Mouse (Mus musculus) lung, embryonic 14.5 days (tissue): ENCODE measurements around the gene Uhrf1bp1. TPM values are rescaled to one million over a fixed set of nuclear protein-coding genes. Genes with fewer than 3 reads are reported as not detected.

Source experiments
- ATAC-seq: fragments of 200-750 bp; cut with Nextera tagmentation; 2 replicates; pipeline ENCODE4 v1.8.0; 2017; ENCODE audit warnings: mild to moderate bottlenecking, moderate TSS enrichment, moderate library complexity; ENCODE audit not compliant: insufficient read depth
- DNase-seq: peaks from one replicate; pipeline ENCODE4 v3.0.0-alpha.2; 2015
- H3K27ac ChIP-seq: fragments of 300-500 bp; sonication (generic); 2 replicates; pipeline ENCODE4 v1.5.1; 2014; ENCODE audit warnings: low read depth, mild to moderate bottlenecking, moderate library complexity
- H3K27me3 ChIP-seq: fragments of 300-500 bp; sonication (generic); 2 replicates; pipeline ENCODE4 v1.6.1; 2014; ENCODE audit warnings: low read length, control low read depth; ENCODE audit not compliant: insufficient read depth
- H3K36me3 ChIP-seq: fragments of 300-500 bp; sonication (generic); 2 replicates; pipeline ENCODE4 v1.6.1; 2014; ENCODE audit warnings: control low read depth; ENCODE audit not compliant: insufficient read depth
- H3K4me1 ChIP-seq: fragments of 300-500 bp; sonication (generic); 2 replicates; pipeline ENCODE4 v1.6.1; 2014; ENCODE audit warnings: antibody characterized with exemption, control low read depth; ENCODE audit not compliant: insufficient read depth
- H3K4me2 ChIP-seq: fragments of 300-500 bp; sonication (generic); 2 replicates; pipeline ENCODE4 v1.6.1; 2014; ENCODE audit warnings: mild to moderate bottlenecking
- H3K4me3 ChIP-seq: fragments of 300-500 bp; sonication (generic); 2 replicates; pipeline ENCODE4 v1.5.1; 2014; ENCODE audit warnings: low read depth, low read length
- H3K9ac ChIP-seq: fragments of 300-500 bp; sonication (generic); 2 replicates; pipeline ENCODE4 v1.6.1; 2014
- H3K9me3 ChIP-seq: fragments of 300-500 bp; sonication (generic); 2 replicates; pipeline ENCODE4 v1.6.1; 2016; ENCODE audit warnings: low read depth, low read length, control low read depth
- CTCF ChIP-seq: IDR thresholded peaks from 2 replicates; pipeline ENCODE4 v1.5.1; 2016; ENCODE audit warnings: antibody characterized with exemption, low read depth
- WGBS: fragments of 180-500 bp; shearing (Covaris S2); extraction: QIAGEN DNeasy Blood & Tissue Kit; methylation state at CpG from one replicate; pipeline ENCODE4 v1.1.7; 2014; 5-methylcytosine and 5-hydroxymethylcytosine counted together
- polyA plus RNA-seq: library from polyadenylated mRNA; unstranded; fragments of >200 nt; fragmentation: Nextera tagmentation; extraction: Ambion mirVana; gene quantifications from 2 replicates; pipeline ENCODE4 v1.2.1, GENCODE M21; 2014

Uhrf1bp1 gene
- polyA plus RNA-seq, 1 experiment from 2014 or later: 8.0 TPM

DNA sequence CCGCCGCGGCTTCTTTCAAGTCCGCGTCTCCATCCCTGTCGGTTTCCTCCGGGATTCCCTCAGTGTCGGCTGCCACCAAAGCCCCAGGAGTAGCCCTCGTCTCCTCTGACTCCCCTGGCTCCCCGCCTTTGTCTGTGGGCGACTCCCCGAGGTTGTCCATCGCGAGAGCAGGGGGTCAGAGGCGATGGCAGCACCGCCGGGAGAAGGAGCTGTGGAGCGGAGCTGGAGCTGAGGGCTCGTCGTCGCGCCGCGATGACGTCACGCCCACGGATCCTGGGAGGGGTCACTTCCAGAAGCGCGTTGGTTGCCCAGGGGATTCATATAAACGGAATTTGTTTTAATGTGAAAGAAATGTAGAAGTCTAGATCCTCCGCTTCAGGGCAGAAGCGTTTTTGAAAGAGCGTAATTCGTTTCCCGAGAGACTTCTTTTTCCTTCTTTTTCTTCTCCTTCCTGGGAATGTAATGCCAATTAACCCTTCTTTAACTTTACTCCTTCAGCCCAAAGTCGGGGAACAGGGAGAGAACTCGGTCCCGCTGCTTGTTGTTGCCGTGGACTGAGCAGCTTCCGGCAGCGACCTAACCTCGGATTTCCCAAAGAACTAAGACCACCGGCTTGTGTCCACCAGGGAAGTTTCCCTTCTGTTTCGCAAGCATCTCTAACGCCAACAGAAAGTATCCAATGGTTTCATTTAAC, 51.4 kb downstream of the Uhrf1bp1 start:
- peaks cover 19% of the 10 kb centered on the region for H3K36me3 ChIP-seq
- H3K4me1 ChIP-seq: peaks cover 3% of the 10 kb centered on the region; the same call in 1 of the 2 replicates
- peak overlapping the region; percentile 89 for H3K27ac ChIP-seq
- WGBS: under 1% methylated on average over 45 of the region's 45 CpGs
- ATAC-seq (peak; percentile 32; the same call in 1 of the 2 replicates), DNase-seq (peak; percentile 98)
- H3K4me2 ChIP-seq: peak overlapping the region; percentile 72
- peak; percentile 45; the same call in 1 of the 2 replicates for TF ChIP-seq CTCF
- H3K9ac ChIP-seq: peak overlapping the region; percentile 90
- H3K4me3 ChIP-seq: peak overlapping the region; percentile 93
- no peaks in the 10 kb centered on the region for H3K27me3 ChIP-seq
- H3K9me3 ChIP-seq: no peaks in the 10 kb centered on the region

GRCm38 (mm10) chr17:27908206-27908887, 52.1 kb downstream of the Uhrf1bp1 start:
- H3K9me3 ChIP-seq: no peaks in the 10 kb centered on the region
- WGBS: under 1% methylated on average over 12 of the region's 12 CpGs
- peak overlapping the region; percentile 90 for H3K9ac ChIP-seq
- DNase-seq: peak; percentile 53
- peak; percentile 63; the same call in 1 of the 2 replicates for TF ChIP-seq CTCF
- H3K27me3 ChIP-seq: no peaks in the 10 kb centered on the region
- peaks cover 17% of the 10 kb centered on the region for H3K36me3 ChIP-seq
- peak overlapping the region; percentile 89 for H3K27ac ChIP-seq
- ATAC-seq: no peak
- peak overlapping the region; percentile 93 for H3K4me3 ChIP-seq
- peaks cover 3% of the 10 kb centered on the region; the same call in 1 of the 2 replicates for H3K4me1 ChIP-seq
- H3K4me2 ChIP-seq: peak overlapping the region; percentile 72

- Histone ChIP-seq H3K4me2 (peak within 1 kb of the TSS; percentile 72), H3K4me3 (peak within 1 kb of the TSS; percentile 93), H3K36me3 (peaks cover 18% of the 10 kb centered on the region; the same call in 1 of the 2 replicates), H3K27ac (peak within 1 kb of the TSS; percentile 89), H3K9ac (peak within 1 kb of the TSS; percentile 90), H3K27me3 (no peaks in the 10 kb centered on the region), H3K9me3 (no peaks in the 10 kb centered on the region), H3K4me1 (peaks cover 3% of the 10 kb centered on the region; the same call in 1 of the 2 replicates)
- TF ChIP-seq CTCF: no peak; the same call in 1 of the 2 replicates
- under 1% methylated on average over 78 of the region's 78 CpGs for WGBS
- ATAC-seq (peak; percentile 84), DNase-seq (peak; percentile 89)
Measured at GRCm38 (mm10) chr17:27908888-27909621, 52.8 kb downstream of the Uhrf1bp1 start, which contains the start of gene Anks1. Anks1 (plus strand) TSS chr17:27909306.

- ATAC-seq (peak; percentile 36), DNase-seq (peak; percentile 59)
- Histone ChIP-seq H3K9ac (peak within 1 kb of the TSS; percentile 90), H3K27me3 (no peaks in the 10 kb centered on the region), H3K27ac (peak within 1 kb of the TSS; percentile 89), H3K4me2 (peak within 1 kb of the TSS; percentile 72), H3K9me3 (no peaks in the 10 kb centered on the region), H3K4me1 (peaks cover 3% of the 10 kb centered on the region; the same call in 1 of the 2 replicates), H3K36me3 (peaks cover 17% of the 10 kb centered on the region; the same call in 1 of the 2 replicates), H3K4me3 (peak within 1 kb of the TSS; percentile 93)
- TF ChIP-seq CTCF: 0 out of 2 replicates have a peak, but pooled peaks have one; percentile 17
- WGBS: 1% methylated on average over 53 of the region's 53 CpGs
Measured at GRCm38 (mm10) chr17:27909622-27910500, 53.6 kb downstream of the Uhrf1bp1 start, which contains the start of gene Taf11. Taf11 (minus strand) TSS chr17:27909844.

DNA sequence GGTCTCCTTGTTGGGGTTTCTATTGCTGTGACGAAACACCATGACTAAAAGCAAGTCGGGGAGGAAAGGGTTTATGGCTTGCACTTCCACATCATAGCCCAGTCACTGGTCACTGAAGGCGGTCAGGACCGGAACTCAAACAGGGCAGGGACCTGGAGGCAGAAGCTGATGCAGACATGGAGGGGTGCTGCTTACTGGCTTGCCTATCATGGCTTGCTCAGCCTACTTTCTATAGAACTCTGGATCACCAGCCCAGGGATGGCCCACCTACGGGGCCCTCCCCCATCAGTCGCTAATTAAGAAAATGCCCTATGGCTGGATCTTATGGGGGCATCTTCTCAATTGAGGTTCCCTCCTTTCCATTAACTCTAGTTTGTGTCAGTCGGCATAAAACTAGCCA, 55.1 kb downstream of the Uhrf1bp1 start:
- WGBS: 92% methylated on average over 7 of the region's 7 CpGs
- peak overlapping the region; percentile 72 for H3K4me2 ChIP-seq
- no peak overlapping the region for H3K27ac ChIP-seq
- H3K4me3 ChIP-seq: no peak overlapping the region
- peaks cover 11% of the 10 kb centered on the region; the same call in 1 of the 2 replicates for H3K36me3 ChIP-seq
- no peak for ATAC-seq
- TF ChIP-seq CTCF: no peak
- peaks cover 3% of the 10 kb centered on the region; the same call in 1 of the 2 replicates for H3K4me1 ChIP-seq
- no peaks in the 10 kb centered on the region for H3K9me3 ChIP-seq
- no peak for DNase-seq
- no peak overlapping the region for H3K9ac ChIP-seq
- H3K27me3 ChIP-seq: no peaks in the 10 kb centered on the region

DNA sequence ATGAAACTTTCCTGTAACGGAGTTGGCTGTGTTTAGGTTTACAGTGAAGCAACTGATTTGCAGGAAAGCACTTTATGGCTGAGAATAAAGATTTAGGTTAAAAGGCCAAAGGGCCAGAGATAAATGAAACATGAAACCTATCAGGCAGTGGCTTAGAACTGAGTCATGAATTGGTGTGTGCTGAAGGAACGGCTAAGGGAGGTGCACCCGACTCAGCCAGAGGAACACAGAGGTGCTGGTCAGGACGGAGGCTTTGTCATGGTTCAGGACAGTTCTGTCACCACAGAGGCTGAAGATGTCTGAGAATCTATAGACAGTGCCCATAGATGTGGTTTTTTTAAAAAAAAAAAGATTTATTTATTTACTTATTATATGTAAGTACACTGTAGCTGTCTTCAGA, 58.5 kb downstream of the Uhrf1bp1 start:
- Histone ChIP-seq H3K27me3 (no peaks in the 10 kb centered on the region), H3K4me2 (no peak overlapping the region), H3K27ac (no peak overlapping the region), H3K4me1 (no peaks in the 10 kb centered on the region), H3K36me3 (peaks cover 11% of the 10 kb centered on the region; the same call in 1 of the 2 replicates), H3K9ac (no peak overlapping the region), H3K4me3 (no peak overlapping the region), H3K9me3 (no peaks in the 10 kb centered on the region)
- ATAC-seq (no peak), DNase-seq (no peak)
- no peak for TF ChIP-seq CTCF
- 54% methylated on average over 4 of the region's 4 CpGs for WGBS
